Mouse (Mus musculus) small intestine, adult 2 months (tissue): ENCODE results near the gene Slco1c1.

Source experiments
- CTCF ChIP-seq: fragments of 200-500 bp; IDR thresholded peaks from 2 replicates; pipeline ENCODE4 v1.5.1; 2012; ENCODE audit warnings: low read depth, mild to moderate bottlenecking, control low read depth, inconsistent platforms, low read length, moderate library complexity, mixed read lengths; ENCODE audit not compliant: insufficient replicate concordance, insufficient read length; ENCODE audit errors: extremely low read depth
- POLR2A ChIP-seq: fragments of 200-500 bp; IDR thresholded peaks from 2 replicates; pipeline ENCODE4 v1.6.1; 2012; ENCODE audit warnings: low read depth, mild to moderate bottlenecking, control low read depth, inconsistent platforms, low read length, moderate library complexity

DNA sequence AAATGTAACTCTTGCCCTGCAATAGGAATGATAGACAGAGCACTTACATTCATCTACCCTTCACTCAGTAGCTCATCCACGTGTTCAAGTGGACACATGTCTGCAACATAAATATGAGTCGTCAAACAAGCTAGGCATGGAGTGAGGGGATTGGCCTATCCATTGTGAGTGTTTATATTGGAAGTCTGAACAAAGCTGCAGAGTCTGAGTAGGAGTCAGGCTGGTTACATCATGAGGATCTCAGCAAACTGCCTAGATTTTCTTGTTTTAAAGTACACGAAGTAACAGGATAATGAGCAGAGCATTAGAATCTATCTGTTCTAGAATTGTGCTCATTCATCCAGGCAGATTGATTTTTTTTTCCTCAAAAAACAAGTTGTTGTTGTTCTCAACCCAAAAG lies 23.0 kb upstream of the Slco1c1 start:
- no peak for TF ChIP-seq CTCF
- TF ChIP-seq POLR2A, result no peak
